Mouse (Mus musculus) liver, embryonic 14.5 days (tissue): ENCODE measurements around the gene Mrap. TPM values are rescaled to one million over a fixed set of nuclear protein-coding genes. Genes with fewer than 3 reads are reported as not detected.

ENCODE experiments used
- ATAC-seq: fragments of 200-750 bp; cut with Nextera tagmentation; 2 replicates; pipeline ENCODE4 v1.8.0; 2017; ENCODE audit warnings: moderate number of reproducible peaks, mild to moderate bottlenecking, moderate library complexity; ENCODE audit not compliant: insufficient read depth
- DNase-seq, 3 experiments: peaks; one replicate each; pipeline ENCODE4 v3.0.0-alpha.2; 2012 to 2013; ENCODE audit warnings: low read depth in 3 of 3, low spot score in 3 of 3
- H3K27ac ChIP-seq: fragments of 300-500 bp; sonication (generic); 2 replicates; pipeline ENCODE4 v1.5.1; 2014; ENCODE audit warnings: moderate library complexity, mild to moderate bottlenecking, control low read depth, inconsistent platforms
- H3K27me3 ChIP-seq: fragments of 300-500 bp; sonication (generic); 2 replicates; pipeline ENCODE4 v1.6.1; 2014; ENCODE audit warnings: mild to moderate bottlenecking, low read length, moderate library complexity; ENCODE audit not compliant: control insufficient read depth, insufficient read depth
- H3K36me3 ChIP-seq: fragments of 300-500 bp; sonication (generic); replicated peaks from 2 replicates; pipeline ENCODE4 v1.6.1; 2014; ENCODE audit warnings: low read depth; ENCODE audit not compliant: control insufficient read depth, insufficient read depth
- H3K4me1 ChIP-seq, 2 experiments: fragments of 200-500 bp in 1 of 2; fragments of 300-500 bp in 1 of 2; sonication (generic) in 1 of 2; replicated peaks; 2 replicates each; pipeline ENCODE4 v1.6.1; 2012 to 2014; ENCODE audit warnings: antibody characterized with exemption in 1 of 2, inconsistent platforms in 1 of 2, low read length in 1 of 2; ENCODE audit not compliant: control insufficient read depth in 2 of 2, insufficient read depth in 2 of 2
- H3K4me2 ChIP-seq: fragments of 300-500 bp; sonication (generic); 2 replicates; pipeline ENCODE4 v1.6.1; 2014; ENCODE audit warnings: low read depth, mild to moderate bottlenecking, control low read depth, moderate library complexity
- H3K4me3 ChIP-seq, 2 experiments: fragments of 200-500 bp in 1 of 2; fragments of 300-500 bp in 1 of 2; sonication (generic) in 1 of 2; 2 replicates each; pipeline ENCODE4 v1.5.1; 2012 to 2014; ENCODE audit warnings: low read depth in 2 of 2, low read length in 2 of 2, mild to moderate bottlenecking in 2 of 2, control low read depth in 1 of 2, inconsistent platforms in 1 of 2, moderate library complexity in 1 of 2; ENCODE audit not compliant: insufficient read depth in 1 of 2
- H3K9ac ChIP-seq: fragments of 300-500 bp; sonication (generic); replicated peaks from 2 replicates; pipeline ENCODE4 v1.6.1; 2014; ENCODE audit warnings: mild to moderate bottlenecking, control low read depth, moderate library complexity
- H3K9me3 ChIP-seq: fragments of 300-500 bp; sonication (generic); 2 replicates; pipeline ENCODE4 v1.6.1; 2016; ENCODE audit warnings: low read length, mixed read lengths; ENCODE audit not compliant: control insufficient read depth
- CTCF ChIP-seq: IDR thresholded peaks from 2 replicates; pipeline ENCODE4 v1.5.1; 2016; ENCODE audit warnings: antibody characterized with exemption, low read depth, control low read depth
- EP300 ChIP-seq: IDR thresholded peaks from 2 replicates; pipeline ENCODE4 v1.6.1; 2016; ENCODE audit warnings: antibody characterized with exemption, low read depth
- WGBS: fragments of 180-500 bp; shearing (Covaris S2); extraction: QIAGEN DNeasy Blood & Tissue Kit; methylation state at CpG from one replicate; pipeline ENCODE4 v1.1.7; 2014; ENCODE audit not compliant: insufficient replicate concordance; 5-methylcytosine and 5-hydroxymethylcytosine counted together
- polyA plus RNA-seq, 2 experiments: library from polyadenylated mRNA; depleted of rRNA in 1 of 2; stranded (reverse) in 1 of 2; unstranded in 1 of 2; fragments of >200 nt; fragmentation: Nextera tagmentation in 1 of 2; extraction: Ambion mirVana in 1 of 2; gene quantifications; 2 replicates each; pipeline versions ENCODE4 v1.2.1 to v1.2.3; 2012 to 2014

Gene Mrap
- polyA plus RNA-seq, 2 experiments = 45.1 to 53.6 TPM

DNA sequence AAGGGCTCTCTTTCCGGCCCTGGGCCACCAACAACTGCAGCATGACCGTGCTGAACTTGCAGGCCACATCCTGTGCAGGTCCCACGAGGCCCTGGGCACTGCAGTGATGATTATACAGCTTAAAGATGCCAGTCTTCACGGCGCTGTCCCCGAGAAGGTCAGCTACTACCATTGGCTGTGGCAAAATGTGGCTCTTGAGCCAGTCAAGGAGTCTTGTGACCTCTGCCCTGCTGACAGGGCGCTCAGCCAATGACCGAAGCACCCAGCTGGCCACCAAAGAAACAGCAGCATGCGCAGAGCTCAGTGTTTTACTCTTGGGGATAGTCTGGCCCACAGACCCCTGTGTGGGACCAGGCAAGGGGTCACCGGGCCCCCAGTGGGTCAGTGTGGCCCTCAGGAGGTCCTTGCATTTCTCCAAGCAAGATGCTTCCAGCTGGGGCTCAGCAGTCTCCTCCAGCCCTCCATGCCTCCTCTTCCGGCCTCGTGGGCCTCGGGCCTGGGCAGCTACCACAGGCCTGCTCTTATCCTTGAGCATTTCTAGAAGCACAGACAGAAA, 15.5 kb downstream of the Mrap start:
- Histone ChIP-seq H3K9me3 (no peaks in the 10 kb centered on the region), H3K4me3 (no peak overlapping the region), H3K27me3 (no peaks in the 10 kb centered on the region), H3K4me1 (peaks cover 0 to 9% of the 10 kb centered on the region in 2 experiments; a peak in 2 of 4 replicates), H3K4me2 (no peak overlapping the region), H3K9ac (no peak overlapping the region), H3K36me3 (peaks cover 9% of the 10 kb centered on the region), H3K27ac (no peak overlapping the region)
- WGBS = 77% methylated on average over 13 of the region's 13 CpGs
- no peak for DNase-seq
- ATAC-seq = no peak
- TF ChIP-seq CTCF (no peak), EP300 (no peak)

DNA sequence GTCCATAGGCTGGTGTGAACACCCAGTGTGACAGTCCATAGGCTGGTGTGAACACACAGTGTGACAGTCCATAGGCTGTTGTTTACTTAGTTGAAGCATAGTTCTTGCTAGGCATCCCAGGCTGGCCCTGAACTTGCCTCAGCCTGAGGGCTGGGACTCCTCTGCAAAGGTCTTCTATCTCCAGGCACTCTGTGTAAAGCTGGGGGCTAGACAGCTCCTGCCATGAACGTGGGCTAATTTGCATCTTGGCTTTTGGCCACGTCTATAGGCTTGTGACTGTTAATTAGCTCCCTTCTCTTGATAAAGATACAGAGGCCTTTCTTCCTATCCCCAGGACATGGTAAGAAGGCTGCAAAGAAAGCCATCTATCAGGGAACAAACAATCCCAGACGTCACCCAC, 21.3 kb downstream of the Mrap start:
- Histone ChIP-seq H3K4me2 (peak overlapping the region; percentile 58; the same call in 1 of the 2 replicates), H3K27ac (peak overlapping the region; percentile 73)

DNA sequence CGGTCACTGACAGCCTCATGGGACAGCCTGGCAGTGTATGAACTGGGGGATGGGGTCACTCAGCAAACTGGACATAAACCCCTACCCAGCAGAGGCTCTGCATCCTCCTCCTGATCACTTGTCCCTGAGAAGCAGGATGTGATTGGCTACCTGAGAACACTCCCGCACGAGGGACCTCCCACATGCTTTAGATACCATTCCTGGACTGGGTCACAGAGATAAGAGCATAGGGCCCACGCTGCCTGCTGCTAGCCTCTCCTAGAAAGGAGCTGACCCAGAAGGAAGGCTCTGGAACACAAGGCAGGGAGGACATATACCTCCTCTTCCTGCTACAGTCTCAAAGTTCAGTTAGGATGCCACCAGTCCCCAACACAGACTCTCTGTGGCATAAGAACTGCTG, 22.5 kb downstream of the Mrap start:
- peak overlapping the region; percentile 74 for H3K27ac ChIP-seq
- peaks cover 8% of the 10 kb centered on the region for H3K36me3 ChIP-seq
- H3K9me3 ChIP-seq = no peaks in the 10 kb centered on the region
- TF ChIP-seq EP300 (peak; percentile 78), CTCF (no peak)
- H3K9ac ChIP-seq = peak overlapping the region; percentile 72
- H3K4me3 ChIP-seq = no peak overlapping the region; a peak in 1 of 4 replicates
- DNase-seq (peak in 1 of 3 experiments; percentile 79), ATAC-seq (peak; percentile 97)
- peaks cover 26 to 31% of the 10 kb centered on the region in 2 experiments for H3K4me1 ChIP-seq
- 22% methylated on average over 4 of the region's 4 CpGs for WGBS
- H3K4me2 ChIP-seq = peak overlapping the region; percentile 58
- H3K27me3 ChIP-seq = no peaks in the 10 kb centered on the region

More for the DNA sequence above, 21.3 kb downstream of the Mrap start:
- H3K4me3 ChIP-seq = no peak overlapping the region
- H3K4me1 ChIP-seq = peaks cover 26 to 31% of the 10 kb centered on the region in 2 experiments
- ATAC-seq (no peak), DNase-seq (no peak)
- no peaks in the 10 kb centered on the region for H3K9me3 ChIP-seq
- peak overlapping the region; percentile 6; the same call in 1 of the 2 replicates for H3K9ac ChIP-seq
- WGBS = 60% methylated on average over 3 of the region's 3 CpGs
- H3K36me3 ChIP-seq = peaks cover 8% of the 10 kb centered on the region
- TF ChIP-seq EP300 = no peak
- TF ChIP-seq CTCF = no peak
- no peaks in the 10 kb centered on the region for H3K27me3 ChIP-seq

DNA sequence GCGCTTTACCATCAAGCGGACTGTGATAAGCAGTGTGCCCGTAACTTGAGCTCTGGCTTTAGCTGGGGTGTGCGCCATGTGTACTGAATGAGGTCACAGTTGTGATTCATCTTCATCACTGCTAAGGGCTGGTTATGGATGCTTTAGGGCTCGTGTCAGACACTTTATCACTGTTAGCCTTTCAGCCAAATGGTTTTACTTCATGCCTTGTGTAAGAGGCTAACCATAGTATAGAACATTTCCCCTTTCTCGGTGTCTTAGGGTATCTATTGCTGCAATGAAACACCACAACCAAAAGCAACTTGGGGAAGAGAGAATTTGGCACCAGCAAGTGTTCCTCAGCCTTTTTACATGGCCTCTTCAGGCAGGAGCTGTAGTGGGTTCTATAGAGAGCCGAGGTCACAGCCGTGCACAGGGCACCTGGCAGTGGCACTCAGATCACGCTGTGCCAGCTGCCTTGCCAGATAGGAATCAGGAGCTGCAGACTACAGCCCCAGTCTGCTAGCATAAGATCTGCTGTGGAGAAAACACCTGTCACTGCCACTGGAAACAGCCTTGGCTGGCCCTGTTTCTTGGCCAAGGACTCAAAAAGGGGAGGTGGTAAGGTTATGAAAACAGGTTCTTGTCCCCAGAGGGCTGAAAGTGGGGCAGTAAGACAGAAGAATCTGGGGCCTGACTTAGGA, 27.3 kb downstream of the Mrap start:
- WGBS = 77% methylated on average over 9 of the region's 9 CpGs
- H3K27me3 ChIP-seq = no peaks in the 10 kb centered on the region
- TF ChIP-seq EP300 = no peak
- no peak for TF ChIP-seq CTCF
- peaks cover 14 to 17% of the 10 kb centered on the region in 2 experiments for H3K4me1 ChIP-seq
- no peak overlapping the region for H3K27ac ChIP-seq
- no peak overlapping the region for H3K4me3 ChIP-seq
- H3K9ac ChIP-seq = no peak overlapping the region
- H3K36me3 ChIP-seq = peaks cover 12% of the 10 kb centered on the region
- ATAC-seq (no peak), DNase-seq (no peak)
- H3K9me3 ChIP-seq = no peaks in the 10 kb centered on the region
- H3K4me2 ChIP-seq = no peak overlapping the region

DNA sequence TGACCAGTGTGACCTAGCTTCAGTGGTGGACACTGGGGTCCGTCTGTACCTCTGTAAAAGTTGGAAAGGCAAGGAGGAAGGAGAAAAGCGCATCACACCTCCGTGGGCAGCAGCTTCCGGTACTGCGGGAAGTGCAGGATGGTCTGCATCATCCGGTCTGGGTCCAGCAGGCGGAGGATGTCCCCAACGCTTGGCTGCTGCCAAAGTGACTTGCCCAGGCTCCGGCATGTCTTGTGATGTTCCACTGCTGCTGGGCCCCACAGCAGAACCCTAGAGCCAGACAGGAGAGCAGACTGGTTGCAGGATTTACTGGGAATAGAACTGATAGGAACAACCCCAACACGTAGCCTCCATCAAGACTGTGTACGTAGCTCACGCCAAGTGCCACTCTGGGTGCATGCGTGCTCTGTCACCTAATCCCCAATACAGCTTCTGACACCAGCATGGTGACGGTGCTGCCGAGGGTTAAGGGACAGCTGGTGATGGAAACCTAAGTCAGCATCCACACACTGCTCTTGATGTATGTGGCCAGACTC, 29.0 kb downstream of the Mrap start:
- H3K27ac ChIP-seq = no peak overlapping the region
- no peak overlapping the region for H3K4me3 ChIP-seq
- 84% methylated on average over 15 of the region's 15 CpGs for WGBS
- no peak for ATAC-seq
- no peak overlapping the region for H3K4me2 ChIP-seq
- no peak for TF ChIP-seq CTCF
- no peak for TF ChIP-seq EP300
- DNase-seq = no peak
- no peaks in the 10 kb centered on the region for H3K27me3 ChIP-seq
- peaks cover 9% of the 10 kb centered on the region for H3K36me3 ChIP-seq
- peaks cover 0 to under 1% of the 10 kb centered on the region in 2 experiments; a peak in 1 of 4 replicates for H3K4me1 ChIP-seq
- H3K9me3 ChIP-seq = no peaks in the 10 kb centered on the region
- H3K9ac ChIP-seq = no peak overlapping the region
